Mouse (Mus musculus): ENCODE data around the gene Ankle2.

DNA sequence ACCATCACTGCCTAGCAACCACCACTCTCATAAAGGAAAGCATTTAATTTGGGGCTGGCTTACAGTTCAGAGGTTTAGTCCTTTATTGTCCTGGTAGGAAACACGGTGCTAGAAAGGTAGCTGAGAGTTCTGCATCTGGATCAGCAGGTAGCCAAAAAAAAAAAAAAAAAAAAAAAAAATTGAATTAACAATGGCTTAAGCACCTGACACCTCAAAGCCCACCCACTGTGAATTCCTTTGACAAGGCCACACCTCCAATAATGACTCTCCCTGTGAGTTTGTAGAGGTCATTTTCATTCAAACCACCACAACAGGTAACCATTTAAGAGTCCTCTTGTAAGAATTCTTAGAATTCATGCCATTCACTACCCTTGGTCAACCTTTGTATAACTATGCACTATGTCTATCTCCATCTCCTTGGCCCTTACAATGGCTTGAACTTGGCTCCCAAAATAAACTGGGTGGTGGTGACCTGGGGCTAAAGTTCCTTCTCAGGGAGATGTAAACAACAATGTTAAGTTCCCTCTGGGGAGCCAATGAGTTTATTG, 3.4 kb upstream of the Ankle2 start:
- no peak for TF ChIP-seq CTCF (conservative IDR thresholded peaks at IDR 0.05; ENCODE audit: insufficient read depth, insufficient read length, low read depth, low read length)
- no peak for TF ChIP-seq POLR2A (IDR thresholded peaks at IDR 0.05; ENCODE audit: low read depth, low read length)

All from kidney, adult 2 months (tissue).